Mouse (Mus musculus) forebrain, embryonic 13.5 days (tissue): ENCODE results near the gene Icam1. TPM values are rescaled to one million over a fixed set of nuclear protein-coding genes. Genes with fewer than 3 reads are reported as not detected.

Experiments used
- ATAC-seq: fragments of 200-750 bp; cut with Nextera tagmentation; 2 replicates; pipeline ENCODE4 v1.8.0; 2017
- H3K27ac ChIP-seq: fragments of 300-500 bp; sonication (generic); 2 replicates; pipeline ENCODE4 v1.5.1; 2015; ENCODE audit warnings: inconsistent platforms, mild to moderate bottlenecking, moderate library complexity
- H3K27me3 ChIP-seq: fragments of 300-500 bp; sonication (generic); 2 replicates; pipeline ENCODE4 v1.6.1; 2015; ENCODE audit warnings: mild to moderate bottlenecking, inconsistent platforms
- H3K36me3 ChIP-seq: fragments of 300-500 bp; sonication (generic); 2 replicates; pipeline ENCODE4 v1.6.1; 2015; ENCODE audit warnings: mild to moderate bottlenecking, inconsistent platforms; ENCODE audit not compliant: poor library complexity, severe bottlenecking
- H3K4me1 ChIP-seq: fragments of 300-500 bp; sonication (generic); 2 replicates; pipeline ENCODE4 v1.6.1; 2015; ENCODE audit warnings: inconsistent platforms
- H3K4me2 ChIP-seq: fragments of 300-500 bp; sonication (generic); 2 replicates; pipeline ENCODE4 v1.6.1; 2015; ENCODE audit warnings: inconsistent platforms, mild to moderate bottlenecking, moderate library complexity
- H3K4me3 ChIP-seq: fragments of 300-500 bp; sonication (generic); 2 replicates; pipeline ENCODE4 v1.5.1; 2015; ENCODE audit warnings: mild to moderate bottlenecking, inconsistent platforms
- H3K9ac ChIP-seq: fragments of 300-500 bp; sonication (generic); 2 replicates; pipeline ENCODE4 v1.6.1; 2015; ENCODE audit warnings: mild to moderate bottlenecking, inconsistent platforms
- H3K9me3 ChIP-seq: fragments of 300-500 bp; sonication (generic); replicated peaks from 2 replicates; pipeline ENCODE4 v1.6.1; 2016; ENCODE audit warnings: inconsistent platforms
- WGBS: fragments of 180-500 bp; shearing (Covaris S2); methylation state at CpG from one replicate; pipeline ENCODE4 v1.1.7; 2015; 5-methylcytosine and 5-hydroxymethylcytosine counted together
- polyA plus RNA-seq: library from polyadenylated mRNA; unstranded; fragments of >200 nt; fragmentation: Nextera tagmentation; extraction: Ambion mirVana; gene quantifications from 2 replicates; pipeline ENCODE4 v1.2.1, GENCODE M21; 2015

Icam1 gene
- 2.4 and 2.8 TPM in 2 replicates for polyA plus RNA-seq

GRCm38 (mm10) chr9:21015571-21016130, at the start of gene Icam1:
TSS of gene Icam1 (plus strand) at chr9:21015985.
- Histone ChIP-seq H3K4me3 (peak within 1 kb of the TSS; percentile 15), H3K4me2 (peak within 1 kb of the TSS; percentile 40), H3K27me3 (peaks cover 74% of the 10 kb centered on the region), H3K36me3 (no peaks in the 10 kb centered on the region), H3K9ac (peak within 1 kb of the TSS; percentile 49; the same call in 1 of the 2 replicates), H3K4me1 (peaks cover 10% of the 10 kb centered on the region), H3K27ac (no peak within 1 kb of the TSS), H3K9me3 (no peaks in the 10 kb centered on the region)
- no peak for ATAC-seq
- WGBS: under 1% methylated on average over 28 of the region's 30 CpGs

GRCm38 (mm10) chr9:20966008-20966407, 49.8 kb upstream of the Icam1 start:
- H3K4me1 ChIP-seq: no peaks in the 10 kb centered on the region
- 84% methylated on average over 3 of the region's 3 CpGs for WGBS
- ATAC-seq: no peak
- H3K4me3 ChIP-seq: no peak overlapping the region
- no peaks in the 10 kb centered on the region for H3K9me3 ChIP-seq
- peaks cover 18% of the 10 kb centered on the region for H3K36me3 ChIP-seq
- H3K4me2 ChIP-seq: no peak overlapping the region
- no peaks in the 10 kb centered on the region for H3K27me3 ChIP-seq
- no peak overlapping the region for H3K9ac ChIP-seq
- no peak overlapping the region for H3K27ac ChIP-seq

DNA sequence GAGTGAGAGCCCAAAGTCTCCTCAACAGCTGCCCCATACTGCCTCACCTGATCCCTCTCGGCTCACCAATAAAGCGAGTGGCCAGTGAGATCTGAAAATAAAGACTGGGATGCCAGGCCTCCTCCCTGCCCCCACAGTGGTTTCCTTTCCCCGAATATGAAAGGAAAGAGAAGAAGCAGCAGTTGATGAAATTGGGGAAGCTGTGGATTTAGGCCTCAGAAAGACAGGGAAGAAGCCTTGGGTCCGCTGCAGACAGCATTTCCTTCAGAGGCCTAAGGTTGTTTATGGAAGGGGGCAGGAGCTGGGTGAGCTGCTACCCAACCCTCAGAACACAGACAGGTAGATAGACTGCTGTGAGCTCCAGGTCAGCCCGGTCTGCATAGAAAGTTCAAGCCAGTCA, 49.0 kb upstream of the Icam1 start:
- Histone ChIP-seq H3K4me2 (no peak overlapping the region), H3K27me3 (no peaks in the 10 kb centered on the region), H3K27ac (no peak overlapping the region), H3K4me1 (no peaks in the 10 kb centered on the region), H3K9me3 (no peaks in the 10 kb centered on the region), H3K36me3 (peaks cover 18% of the 10 kb centered on the region), H3K9ac (no peak overlapping the region), H3K4me3 (no peak overlapping the region)
- WGBS: 80% methylated on average over 5 of the region's 5 CpGs
- no peak for ATAC-seq

DNA sequence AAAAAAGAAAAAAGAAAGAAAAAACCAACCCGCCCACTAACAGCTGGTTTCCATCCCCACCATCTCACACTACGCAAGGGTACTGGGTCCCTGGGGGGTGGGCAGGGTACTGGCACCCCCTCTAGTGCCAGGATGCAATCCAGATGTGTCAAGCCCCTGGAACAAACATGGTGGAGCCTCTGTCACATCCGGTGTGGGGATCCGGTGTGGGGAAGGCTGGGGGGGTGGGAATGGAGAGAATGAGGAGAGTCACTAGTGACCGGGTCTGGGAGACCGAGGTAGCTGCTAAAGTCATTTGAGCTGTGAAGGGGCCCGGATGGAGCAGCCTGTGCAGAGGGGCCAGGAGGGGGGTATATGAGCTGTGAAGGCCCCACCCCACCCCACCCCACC, 44.0 kb upstream of the Icam1 start:
- no peak overlapping the region for H3K4me2 ChIP-seq
- no peaks in the 10 kb centered on the region for H3K9me3 ChIP-seq
- 70% methylated on average over 7 of the region's 7 CpGs for WGBS
- H3K27me3 ChIP-seq: peaks cover 5% of the 10 kb centered on the region; the same call in 1 of the 2 replicates
- H3K27ac ChIP-seq: no peak overlapping the region
- peaks cover 18% of the 10 kb centered on the region for H3K36me3 ChIP-seq
- H3K4me1 ChIP-seq: peaks cover 26% of the 10 kb centered on the region
- no peak overlapping the region for H3K9ac ChIP-seq
- no peak overlapping the region for H3K4me3 ChIP-seq
- no peak for ATAC-seq

DNA sequence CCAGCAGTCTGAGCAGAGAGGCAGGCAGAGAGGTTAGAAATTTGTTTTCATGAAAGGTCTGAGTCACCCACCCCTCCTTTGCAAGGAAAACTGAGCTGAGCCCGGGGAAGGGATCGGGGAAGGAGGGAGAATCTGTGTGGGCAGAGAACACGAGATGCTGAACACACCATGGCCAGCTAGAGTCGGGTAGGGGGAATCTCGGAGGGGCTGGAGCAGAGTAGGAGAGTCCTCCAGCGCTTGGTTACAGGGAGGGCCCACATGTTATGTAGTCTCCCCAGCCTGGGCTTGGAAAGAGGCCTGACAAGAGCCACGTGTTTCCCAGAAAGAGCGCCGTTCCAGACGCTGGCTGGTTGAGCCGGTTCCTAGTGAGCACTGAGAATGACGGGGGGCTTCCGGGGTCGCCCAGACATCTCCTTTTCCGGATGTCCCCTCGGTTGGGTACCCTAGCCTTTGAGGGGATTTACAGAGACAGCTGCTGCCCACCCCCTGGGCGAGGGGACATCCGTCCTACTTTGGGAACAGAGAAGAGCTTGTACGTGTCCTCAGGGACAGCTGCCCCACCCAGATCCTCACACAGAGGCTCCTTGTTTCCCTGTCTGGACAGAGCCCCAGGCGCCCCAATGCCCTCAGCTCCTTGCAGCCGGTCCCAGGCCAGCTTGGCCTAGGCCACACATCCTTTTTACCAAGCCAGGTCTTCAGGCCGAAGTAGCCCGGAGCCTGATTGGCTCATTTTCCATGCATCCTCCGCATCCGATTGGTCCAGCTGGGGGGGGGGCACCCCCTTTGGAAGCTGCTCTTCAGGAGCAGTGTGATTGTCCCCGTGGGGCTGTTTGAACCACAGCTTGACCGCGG, 43.4 kb upstream of the Icam1 start:
- ATAC-seq: no peak
- H3K4me3 ChIP-seq: no peak overlapping the region
- H3K36me3 ChIP-seq: peaks cover 13% of the 10 kb centered on the region
- peak overlapping the region; percentile 34 for H3K9ac ChIP-seq
- WGBS: 43% methylated on average over 28 of the region's 28 CpGs
- peaks cover 5% of the 10 kb centered on the region; the same call in 1 of the 2 replicates for H3K27me3 ChIP-seq
- no peaks in the 10 kb centered on the region for H3K9me3 ChIP-seq
- no peak overlapping the region for H3K27ac ChIP-seq
- peaks cover 26% of the 10 kb centered on the region for H3K4me1 ChIP-seq
- H3K4me2 ChIP-seq: peak overlapping the region; percentile 18

DNA sequence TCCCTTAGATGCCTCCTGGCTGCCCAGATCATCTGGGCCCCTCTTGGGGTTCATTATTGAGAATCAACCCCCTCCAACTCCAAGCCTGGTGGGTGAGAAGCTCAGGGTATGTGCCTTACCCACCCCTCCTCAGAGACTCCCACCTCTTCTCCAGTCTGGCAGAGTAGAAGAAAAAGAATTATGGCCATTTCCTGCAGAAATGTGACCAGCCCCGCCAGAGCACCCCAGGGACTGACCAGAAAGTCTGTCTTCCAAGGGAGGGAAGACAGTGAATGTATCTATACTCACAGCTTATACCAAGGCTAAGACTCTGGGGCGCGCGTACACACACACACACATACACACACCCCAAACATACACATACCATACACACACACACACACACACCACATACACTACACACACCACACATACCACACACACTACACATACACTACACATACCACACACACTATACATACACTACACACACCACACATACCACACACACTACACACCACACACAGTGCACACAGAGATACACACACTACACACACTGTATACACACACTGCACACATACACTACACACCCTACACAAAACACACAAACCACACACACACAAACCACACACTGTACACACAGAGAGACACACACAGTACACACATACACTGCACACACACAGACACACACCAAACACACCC, 42.6 kb upstream of the Icam1 start:
- H3K9me3 ChIP-seq: no peaks in the 10 kb centered on the region
- H3K27ac ChIP-seq: no peak overlapping the region
- H3K4me1 ChIP-seq: peaks cover 26% of the 10 kb centered on the region
- 88% methylated on average over 4 of the region's 4 CpGs for WGBS
- H3K36me3 ChIP-seq: peaks cover 5% of the 10 kb centered on the region; the same call in 1 of the 2 replicates
- H3K4me2 ChIP-seq: peak overlapping the region; percentile 18; the same call in 1 of the 2 replicates
- H3K9ac ChIP-seq: no peak overlapping the region
- peaks cover 5% of the 10 kb centered on the region; the same call in 1 of the 2 replicates for H3K27me3 ChIP-seq
- no peak for ATAC-seq
- H3K4me3 ChIP-seq: no peak overlapping the region

DNA sequence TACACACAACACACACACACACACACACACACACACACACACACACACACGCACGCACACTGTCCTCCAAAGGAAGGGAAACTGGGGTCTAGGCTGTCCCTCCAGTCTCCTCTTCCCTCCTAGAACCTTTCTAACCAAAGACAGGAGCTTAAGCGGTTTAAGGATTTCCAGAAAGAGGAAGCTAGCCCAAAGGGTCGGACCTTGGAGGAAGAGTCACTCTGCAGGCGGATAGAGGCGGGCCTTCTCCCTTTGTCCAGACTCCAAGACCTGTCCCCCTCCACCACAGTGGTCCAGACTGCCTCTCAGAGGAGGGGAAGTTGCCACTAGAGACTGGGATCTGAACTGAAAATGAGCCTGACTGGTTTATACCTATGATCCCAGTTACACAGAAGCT, 42.1 kb upstream of the Icam1 start:
- H3K4me2 ChIP-seq: no peak overlapping the region
- H3K9ac ChIP-seq: no peak overlapping the region
- H3K27me3 ChIP-seq: peaks cover 5% of the 10 kb centered on the region; the same call in 1 of the 2 replicates
- ATAC-seq: no peak
- no peak overlapping the region for H3K4me3 ChIP-seq
- H3K36me3 ChIP-seq: 0 out of 2 replicates have a peak, but pooled peaks cover 3% of the 10 kb centered on the region
- H3K9me3 ChIP-seq: no peaks in the 10 kb centered on the region
- WGBS: 60% methylated on average over 6 of the region's 6 CpGs
- no peak overlapping the region for H3K27ac ChIP-seq
- H3K4me1 ChIP-seq: peaks cover 26% of the 10 kb centered on the region

- Histone ChIP-seq H3K4me1 (peaks cover 26% of the 10 kb centered on the region), H3K9me3 (no peaks in the 10 kb centered on the region), H3K4me3 (peak overlapping the region; percentile 74), H3K27me3 (peaks cover 5% of the 10 kb centered on the region; the same call in 1 of the 2 replicates), H3K27ac (no peak overlapping the region), H3K36me3 (no peaks in the 10 kb centered on the region), H3K9ac (peak overlapping the region; percentile 75), H3K4me2 (peak overlapping the region; percentile 97)
- under 1% methylated on average over 45 of the region's 45 CpGs for WGBS
- peak; percentile 28 for ATAC-seq
These were observed 40.2 kb upstream of the Icam1 start for GRCm38 (mm10) chr9:20975431-20976215.

GRCm38 (mm10) chr9:20976216-20976960, 39.4 kb upstream of the Icam1 start, which contains the start of gene S1pr2:
TSS of gene S1pr2 (minus strand) at chr9:20976781.
- H3K4me2 ChIP-seq: peak within 1 kb of the TSS; percentile 97
- H3K9me3 ChIP-seq: no peaks in the 10 kb centered on the region
- H3K27ac ChIP-seq: 0 out of 2 replicates have a peak within 1 kb of the TSS, but pooled peaks have one; percentile 37
- ATAC-seq: peak; percentile 77
- H3K4me1 ChIP-seq: peaks cover 26% of the 10 kb centered on the region
- H3K4me3 ChIP-seq: peak within 1 kb of the TSS; percentile 74
- no peaks in the 10 kb centered on the region for H3K36me3 ChIP-seq
- peaks cover 5% of the 10 kb centered on the region; the same call in 1 of the 2 replicates for H3K27me3 ChIP-seq
- WGBS: under 1% methylated on average over 46 of the region's 47 CpGs
- peak within 1 kb of the TSS; percentile 75 for H3K9ac ChIP-seq

- Histone ChIP-seq H3K36me3 (no peaks in the 10 kb centered on the region), H3K4me3 (peak overlapping the region; percentile 74), H3K4me1 (peaks cover 24% of the 10 kb centered on the region), H3K9me3 (no peaks in the 10 kb centered on the region), H3K9ac (peak overlapping the region; percentile 75), H3K27ac (no peak overlapping the region), H3K4me2 (peak overlapping the region; percentile 97), H3K27me3 (peaks cover 5% of the 10 kb centered on the region; the same call in 1 of the 2 replicates)
- ATAC-seq: no peak
- WGBS: 3% methylated on average over 4 of the region's 4 CpGs
These were observed 38.7 kb upstream of the Icam1 start for GRCm38 (mm10) chr9:20976961-20977689.
